Mouse (Mus musculus): ENCODE data around the gene Rab23. TPM values are rescaled to one million over a fixed set of nuclear protein-coding genes. Genes with fewer than 3 reads are reported as not detected.

Rab23 gene
- polyA plus RNA-seq, 1 experiment from 2014 or later, result 37.8 TPM

DNA sequence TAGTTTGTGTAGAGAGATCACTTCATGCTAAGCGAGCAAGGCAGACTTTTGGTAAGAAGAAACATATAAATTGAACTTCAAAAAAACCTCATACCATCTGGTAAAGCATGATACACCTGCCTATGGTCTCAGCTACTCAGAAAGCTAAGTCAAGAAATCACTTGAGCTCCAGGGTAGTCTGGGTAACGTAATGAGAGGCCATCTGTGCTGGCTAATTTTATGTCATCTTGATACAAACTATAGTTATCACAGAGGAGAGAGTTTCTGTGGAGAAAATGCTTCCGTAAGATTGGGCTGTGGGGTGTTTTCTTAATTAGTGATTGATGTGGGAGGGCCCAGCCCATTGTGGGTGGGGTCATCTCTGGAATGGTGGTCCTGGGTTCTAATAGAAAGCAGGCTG, 25.8 kb upstream of the Rab23 start:
- H3K36me3 ChIP-seq, result no peaks in the 10 kb centered on the region
- H3K4me1 ChIP-seq, result peaks cover 6% of the 10 kb centered on the region; the same call in 1 of the 2 replicates
- no peak overlapping the region for H3K4me3 ChIP-seq
- 73% methylated on average over 3 of the region's 3 CpGs for WGBS
- no peaks in the 10 kb centered on the region for H3K9me3 ChIP-seq
- no peak for ATAC-seq (ENCODE audit: low FRiP score, low read depth)
- no peak overlapping the region for H3K4me2 ChIP-seq (replicated peaks)
- H3K27me3 ChIP-seq, result no peaks in the 10 kb centered on the region
- no peak overlapping the region for H3K27ac ChIP-seq
- no peak overlapping the region for H3K9ac ChIP-seq

DNA sequence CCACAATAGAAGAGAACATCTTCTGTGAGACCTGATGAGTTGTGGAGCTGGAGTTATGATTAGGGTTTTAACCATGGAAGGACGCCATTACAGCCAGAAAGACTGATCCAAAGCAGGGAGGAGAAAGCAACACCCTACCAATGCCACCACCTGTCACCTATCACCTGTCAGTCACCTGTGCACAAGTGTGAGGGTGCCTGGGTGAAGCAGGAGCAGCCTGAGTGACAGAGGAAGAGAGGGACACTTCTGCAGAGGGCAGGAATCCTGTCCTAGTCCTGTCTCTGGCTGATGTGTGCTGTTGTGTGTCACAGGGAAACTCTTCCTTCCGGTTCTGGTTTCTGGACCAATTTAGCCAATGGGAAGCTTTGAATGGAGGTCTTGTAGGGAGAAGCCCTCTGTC, 23.7 kb upstream of the Rab23 start:
- no peak for ATAC-seq (ENCODE audit: low FRiP score, low read depth)
- 83% methylated on average over 2 of the region's 2 CpGs for WGBS
- Histone ChIP-seq H3K4me1 (no peaks in the 10 kb centered on the region), H3K27me3 (no peaks in the 10 kb centered on the region), H3K4me3 (no peak overlapping the region), H3K9ac (no peak overlapping the region), H3K4me2 (replicated peaks) (no peak overlapping the region), H3K9me3 (no peaks in the 10 kb centered on the region), H3K27ac (no peak overlapping the region), H3K36me3 (no peaks in the 10 kb centered on the region)

DNA sequence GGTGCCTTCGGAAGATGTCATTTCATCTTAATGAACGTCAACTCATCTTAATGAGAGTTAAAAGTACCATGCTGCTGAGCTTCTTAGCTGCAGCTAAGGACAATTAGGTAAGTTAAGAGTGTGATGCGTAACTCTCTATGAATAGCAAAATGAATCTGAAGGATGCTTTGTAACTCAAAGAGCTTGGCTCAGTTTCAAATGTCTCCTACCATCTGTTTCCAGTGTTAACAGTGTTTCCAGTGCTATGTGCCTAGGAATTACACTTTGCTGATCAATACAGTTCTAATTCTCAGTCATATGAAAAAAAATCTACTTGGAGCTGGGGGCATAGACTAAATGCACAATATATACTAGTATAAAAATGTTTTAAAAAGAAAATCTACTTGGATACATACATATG, 18.4 kb upstream of the Rab23 start:
- Histone ChIP-seq H3K4me1 (no peaks in the 10 kb centered on the region), H3K27me3 (no peaks in the 10 kb centered on the region), H3K36me3 (no peaks in the 10 kb centered on the region), H3K27ac (no peak overlapping the region), H3K4me2 (replicated peaks) (no peak overlapping the region), H3K9me3 (no peaks in the 10 kb centered on the region), H3K4me3 (no peak overlapping the region), H3K9ac (no peak overlapping the region)
- WGBS, result 83% methylated on average over 3 of the region's 3 CpGs
- no peak for ATAC-seq (ENCODE audit: low FRiP score, low read depth)

DNA sequence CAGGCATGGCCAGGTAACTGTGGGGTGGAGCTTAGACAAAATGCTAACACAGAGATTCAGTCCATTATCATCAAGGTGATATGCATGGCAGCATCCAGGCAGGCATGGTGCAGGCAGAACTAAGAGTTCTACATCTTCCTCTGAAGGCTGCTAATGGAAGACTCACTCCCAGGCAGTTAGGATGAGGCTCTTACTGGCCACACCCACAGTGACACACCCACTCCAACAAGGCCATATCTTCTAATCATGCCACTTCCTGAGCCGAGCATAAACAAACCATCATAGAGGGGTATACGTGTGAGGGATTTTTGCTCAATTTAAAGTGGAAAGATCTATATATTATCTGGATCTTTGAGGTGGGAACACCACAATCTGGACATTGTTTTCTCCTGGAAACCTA, 10.1 kb upstream of the Rab23 start:
- Histone ChIP-seq H3K4me3 (no peak overlapping the region), H3K9me3 (no peaks in the 10 kb centered on the region), H3K4me2 (replicated peaks) (no peak overlapping the region), H3K4me1 (no peaks in the 10 kb centered on the region), H3K27ac (no peak overlapping the region), H3K27me3 (no peaks in the 10 kb centered on the region), H3K9ac (no peak overlapping the region), H3K36me3 (no peaks in the 10 kb centered on the region)
- no peak for ATAC-seq (ENCODE audit: low FRiP score, low read depth)
- 74% methylated on average over 2 of the region's 2 CpGs for WGBS

DNA sequence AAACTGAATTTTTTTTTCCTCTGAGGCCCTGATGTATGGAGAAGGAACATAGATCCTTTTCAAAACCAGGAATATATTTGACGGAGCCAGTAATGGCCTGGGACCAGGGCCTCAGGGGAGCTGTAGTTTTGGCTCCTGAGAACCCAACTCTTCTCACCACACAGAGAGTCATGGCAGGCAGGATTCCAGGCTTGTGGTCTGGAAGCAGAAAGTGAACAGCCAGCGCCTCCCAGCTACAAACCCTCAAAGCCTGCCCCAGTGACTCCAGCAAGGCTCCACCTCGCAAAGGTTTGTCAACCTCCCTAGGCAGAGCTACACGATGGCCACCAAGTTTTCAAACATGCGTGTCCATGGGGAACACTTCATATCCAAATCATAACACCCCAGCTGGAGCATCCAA, 7.7 kb upstream of the Rab23 start:
- no peak overlapping the region for H3K4me2 ChIP-seq (replicated peaks)
- H3K27ac ChIP-seq, result no peak overlapping the region
- H3K4me1 ChIP-seq, result 0 out of 2 replicates have a peak, but pooled peaks cover 4% of the 10 kb centered on the region
- no peaks in the 10 kb centered on the region for H3K27me3 ChIP-seq
- H3K9me3 ChIP-seq, result no peaks in the 10 kb centered on the region
- ATAC-seq (ENCODE audit: low FRiP score, low read depth), result no peak
- H3K4me3 ChIP-seq, result no peak overlapping the region
- H3K36me3 ChIP-seq, result no peaks in the 10 kb centered on the region
- WGBS, result 81% methylated on average over 5 of the region's 5 CpGs
- H3K9ac ChIP-seq, result no peak overlapping the region

DNA sequence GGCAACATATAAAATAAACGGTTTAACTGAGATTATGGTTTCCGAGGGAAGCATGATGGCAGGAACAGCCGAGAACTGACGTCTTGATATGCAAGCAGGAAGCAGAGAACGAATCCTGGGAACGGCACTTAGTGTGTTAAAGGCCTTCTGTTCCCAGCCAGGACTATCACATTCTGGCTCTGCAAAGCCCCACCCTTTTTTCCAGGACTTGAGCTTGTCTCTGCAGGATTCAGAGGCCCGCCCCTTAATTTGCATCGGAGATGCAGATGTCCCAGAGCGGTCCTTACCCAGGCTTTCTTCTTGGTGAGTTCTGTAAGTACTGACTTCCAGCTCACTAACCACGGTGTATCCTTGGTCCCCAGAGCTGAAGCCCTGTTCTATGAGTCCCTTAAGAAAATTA, 4.9 kb upstream of the Rab23 start:
- no peak overlapping the region for H3K9ac ChIP-seq
- H3K27ac ChIP-seq, result no peak overlapping the region
- H3K36me3 ChIP-seq, result no peaks in the 10 kb centered on the region
- H3K9me3 ChIP-seq, result no peaks in the 10 kb centered on the region
- WGBS, result 2% methylated on average over 10 of the region's 10 CpGs
- ATAC-seq (ENCODE audit: low FRiP score, low read depth), result 0 out of 2 replicates have a peak, but pooled peaks have one; percentile 51
- no peaks in the 10 kb centered on the region for H3K27me3 ChIP-seq
- peak overlapping the region; percentile 32 for H3K4me2 ChIP-seq (replicated peaks)
- H3K4me1 ChIP-seq, result 0 out of 2 replicates have a peak, but pooled peaks cover 4% of the 10 kb centered on the region
- no peak overlapping the region for H3K4me3 ChIP-seq

DNA sequence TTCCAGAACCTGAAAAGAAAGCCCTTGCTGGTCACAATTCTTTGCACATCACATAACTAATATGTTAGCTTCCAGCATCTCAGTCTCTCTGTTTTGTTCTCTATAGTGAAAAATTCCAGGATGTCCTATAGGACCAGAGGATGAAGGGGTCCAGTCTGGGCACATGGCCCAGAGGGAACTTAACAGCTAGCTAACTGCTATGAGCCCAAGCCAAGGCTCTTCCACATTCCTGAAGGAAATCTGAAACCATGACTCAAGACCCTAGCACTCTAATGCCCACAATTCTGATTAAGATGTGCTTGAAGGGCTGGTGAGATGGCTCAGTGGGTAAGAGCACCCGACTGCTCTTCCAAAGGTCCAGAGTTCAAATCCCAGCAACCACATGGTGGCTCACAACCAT, 2.1 kb upstream of the Rab23 start:
- WGBS, result 96% methylated on average over 1 of the region's 1 CpGs

DNA sequence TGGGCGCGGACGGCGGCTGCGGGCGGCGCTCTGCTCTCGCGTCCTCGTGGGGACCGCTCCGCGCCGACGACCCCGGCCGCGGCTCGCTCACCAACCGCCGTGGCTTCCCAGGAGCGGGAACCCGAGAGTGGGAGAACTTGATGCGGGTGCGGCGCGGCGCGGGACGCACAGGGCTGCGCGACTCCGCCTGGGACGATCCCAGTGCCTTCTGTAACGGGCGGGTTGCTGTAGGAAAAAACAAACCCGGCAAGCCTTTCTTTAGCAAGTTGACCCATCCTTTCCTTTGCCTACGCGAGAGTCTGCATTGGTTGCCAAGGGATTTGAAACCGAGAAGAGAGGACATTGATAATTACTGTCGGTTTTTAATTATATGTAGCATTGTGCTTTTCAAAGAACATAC, 544 bp downstream of the Rab23 start:
- Histone ChIP-seq H3K4me1 (peaks cover 10% of the 10 kb centered on the region), H3K27ac (peak overlapping the region; percentile 93), H3K36me3 (peaks cover 36% of the 10 kb centered on the region), H3K27me3 (no peaks in the 10 kb centered on the region), H3K4me3 (peak overlapping the region; percentile 84), H3K4me2 (replicated peaks) (peak overlapping the region; percentile 68), H3K9me3 (no peaks in the 10 kb centered on the region), H3K9ac (peak overlapping the region; percentile 96)
- under 1% methylated on average over 41 of the region's 41 CpGs for WGBS
- ATAC-seq (ENCODE audit: low FRiP score, low read depth), result peak; percentile 59; the same call in 1 of the 2 replicates

More for the DNA sequence above, 2.1 kb upstream of the Rab23 start:
- Histone ChIP-seq H3K4me2 (replicated peaks) (no peak overlapping the region), H3K9ac (no peak overlapping the region), H3K27ac (no peak overlapping the region), H3K4me3 (no peak overlapping the region), H3K9me3 (no peaks in the 10 kb centered on the region), H3K36me3 (peaks cover 12% of the 10 kb centered on the region), H3K27me3 (no peaks in the 10 kb centered on the region), H3K4me1 (peaks cover 15% of the 10 kb centered on the region)
- ATAC-seq (ENCODE audit: low FRiP score, low read depth), result no peak

DNA sequence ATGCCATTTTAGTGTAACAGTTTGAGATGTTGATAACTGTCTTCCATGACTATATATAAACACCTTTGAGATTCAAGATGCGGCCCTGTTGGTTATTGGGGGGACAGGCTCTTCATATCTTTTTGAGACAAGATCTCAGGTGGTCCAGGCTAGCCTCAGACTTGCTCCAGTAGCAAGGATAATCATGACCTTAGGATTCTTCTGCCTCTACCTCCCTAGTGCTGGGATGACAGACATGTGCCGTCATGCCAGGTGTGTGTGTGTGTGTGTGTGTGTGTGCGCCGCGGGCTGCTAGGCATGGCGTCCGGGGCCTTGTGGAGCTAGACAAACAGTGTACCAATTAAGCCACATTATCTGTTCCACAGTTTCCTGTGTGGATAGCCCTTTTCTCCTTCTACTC, 1.3 kb downstream of the Rab23 start:
- Histone ChIP-seq H3K4me1 (peaks cover 10% of the 10 kb centered on the region), H3K27ac (no peak overlapping the region), H3K36me3 (peaks cover 44% of the 10 kb centered on the region), H3K4me3 (peak overlapping the region; percentile 84), H3K9ac (peak overlapping the region; percentile 53; the same call in 1 of the 2 replicates), H3K4me2 (replicated peaks) (peak overlapping the region; percentile 68), H3K27me3 (no peaks in the 10 kb centered on the region), H3K9me3 (no peaks in the 10 kb centered on the region)
- ATAC-seq (ENCODE audit: low FRiP score, low read depth), result no peak
- 81% methylated on average over 7 of the region's 7 CpGs for WGBS

DNA sequence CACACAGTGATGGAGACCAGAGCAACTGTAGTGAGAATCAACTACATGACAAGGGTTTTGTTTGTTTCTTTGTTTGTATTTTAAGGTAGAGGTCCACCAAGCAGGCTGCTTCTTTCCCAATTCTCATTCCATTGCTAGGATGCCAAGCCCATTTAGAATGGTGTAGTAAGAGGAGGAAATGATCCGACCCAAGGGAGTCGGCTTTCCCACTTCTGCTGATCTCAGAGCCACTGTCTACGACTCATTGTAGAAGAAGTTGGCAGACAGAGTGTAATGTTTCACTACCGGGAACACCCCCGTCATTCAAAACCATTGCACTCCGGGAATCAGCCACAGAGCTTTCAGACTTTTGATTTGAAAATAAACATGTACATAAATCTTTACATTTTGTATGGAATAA, 4.8 kb downstream of the Rab23 start:
- H3K9me3 ChIP-seq, result no peaks in the 10 kb centered on the region
- peaks cover 75% of the 10 kb centered on the region for H3K36me3 ChIP-seq
- no peak overlapping the region for H3K4me2 ChIP-seq (replicated peaks)
- H3K27ac ChIP-seq, result no peak overlapping the region
- no peak for ATAC-seq (ENCODE audit: low FRiP score, low read depth)
- no peak overlapping the region for H3K4me3 ChIP-seq
- no peak overlapping the region for H3K9ac ChIP-seq
- peaks cover 10% of the 10 kb centered on the region for H3K4me1 ChIP-seq
- H3K27me3 ChIP-seq, result no peaks in the 10 kb centered on the region
- 86% methylated on average over 6 of the region's 6 CpGs for WGBS

DNA sequence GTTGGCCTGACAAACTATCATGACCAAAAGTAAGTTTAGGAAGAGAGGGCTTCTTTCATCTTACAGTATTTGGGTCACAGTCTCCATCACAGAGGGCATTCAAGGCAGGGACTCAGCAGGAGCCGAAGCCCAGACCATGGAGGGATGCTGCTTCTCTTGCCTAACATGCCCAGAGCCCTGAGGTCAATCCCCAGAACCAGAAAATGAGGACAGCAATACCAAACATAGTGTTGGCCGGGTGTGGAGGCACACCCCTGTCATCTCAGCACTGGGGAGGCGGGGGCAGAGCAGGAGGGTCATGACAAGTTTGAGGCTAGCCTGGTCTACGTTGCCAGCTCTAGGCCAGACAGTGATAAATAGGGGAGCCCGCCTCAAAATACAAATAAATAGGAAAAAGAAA, 5.4 kb downstream of the Rab23 start:
- Histone ChIP-seq H3K4me2 (replicated peaks) (no peak overlapping the region), H3K9ac (no peak overlapping the region), H3K4me3 (no peak overlapping the region), H3K4me1 (peaks cover 10% of the 10 kb centered on the region), H3K36me3 (peaks cover 81% of the 10 kb centered on the region), H3K27ac (no peak overlapping the region), H3K27me3 (no peaks in the 10 kb centered on the region), H3K9me3 (no peaks in the 10 kb centered on the region)
- WGBS, result 91% methylated on average over 5 of the region's 5 CpGs
- ATAC-seq (ENCODE audit: low FRiP score, low read depth), result no peak

DNA sequence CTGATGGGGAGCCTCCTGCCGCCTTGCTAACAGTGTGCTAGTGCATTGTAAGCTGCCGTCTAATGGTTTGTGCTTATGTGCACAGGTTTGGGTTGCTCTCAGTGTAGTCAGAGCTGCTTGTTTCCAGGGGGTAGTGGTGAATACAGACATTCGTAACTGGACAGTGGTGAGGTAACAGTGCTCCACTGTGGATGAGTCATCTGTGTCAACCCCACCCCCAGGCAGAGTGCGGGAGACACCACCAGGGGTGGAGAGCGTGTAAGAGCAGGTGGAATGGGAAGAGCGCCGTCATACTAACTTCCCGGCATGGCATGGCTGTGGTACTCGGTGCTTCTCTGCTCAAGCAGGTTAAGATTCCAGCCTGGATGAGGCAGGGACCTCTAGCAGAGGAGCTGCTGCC, 13.4 kb downstream of the Rab23 start:
- no peak for ATAC-seq (ENCODE audit: low FRiP score, low read depth)
- Histone ChIP-seq H3K4me3 (no peak overlapping the region), H3K4me2 (replicated peaks) (no peak overlapping the region), H3K27me3 (no peaks in the 10 kb centered on the region), H3K27ac (no peak overlapping the region), H3K4me1 (no peaks in the 10 kb centered on the region), H3K9me3 (no peaks in the 10 kb centered on the region), H3K9ac (no peak overlapping the region), H3K36me3 (peaks cover 94% of the 10 kb centered on the region)
- WGBS, result 91% methylated on average over 9 of the region's 9 CpGs

DNA sequence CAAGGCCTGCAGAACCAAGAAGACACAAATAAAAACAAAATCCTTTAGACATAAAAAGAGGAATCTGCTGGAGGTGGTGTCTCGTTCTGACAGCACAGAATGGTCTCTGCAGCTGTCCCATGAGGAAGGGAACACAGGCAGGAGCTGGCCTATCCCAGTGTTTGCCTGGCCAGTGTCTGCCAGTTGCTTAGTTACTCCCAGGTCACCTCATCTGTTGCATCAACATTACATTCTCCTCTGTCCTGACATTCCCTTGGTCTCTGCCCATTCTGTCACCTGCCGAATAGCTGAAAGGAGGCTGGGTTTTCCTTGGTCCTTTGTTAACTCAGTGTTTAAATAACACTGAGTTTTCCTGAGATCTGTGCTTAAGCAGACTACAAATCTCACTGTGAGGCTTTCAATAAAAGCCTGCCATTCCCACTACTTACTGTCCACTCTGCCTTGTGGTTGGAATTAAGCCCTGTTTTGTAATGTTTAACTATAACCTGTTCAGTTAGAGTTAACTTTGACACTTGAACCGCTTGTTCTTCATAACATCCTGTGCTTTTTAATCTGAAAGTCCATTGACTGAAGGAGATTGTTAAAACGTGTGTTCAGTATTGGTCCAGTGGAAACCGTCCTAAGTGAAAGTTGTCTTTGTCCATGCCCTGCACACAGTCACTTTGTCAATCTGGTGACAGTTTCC, 14.5 kb downstream of the Rab23 start:
- WGBS, result 83% methylated on average over 5 of the region's 5 CpGs
- H3K4me1 ChIP-seq, result no peaks in the 10 kb centered on the region
- no peak for ATAC-seq (ENCODE audit: low FRiP score, low read depth)
- H3K27ac ChIP-seq, result no peak overlapping the region
- no peaks in the 10 kb centered on the region for H3K9me3 ChIP-seq
- H3K27me3 ChIP-seq, result no peaks in the 10 kb centered on the region
- no peak overlapping the region for H3K4me3 ChIP-seq
- no peak overlapping the region for H3K4me2 ChIP-seq (replicated peaks)
- peaks cover 93% of the 10 kb centered on the region for H3K36me3 ChIP-seq
- no peak overlapping the region for H3K9ac ChIP-seq

Measured in limb, embryonic 13.5 days (tissue).